ENCODE assay signal across 21 mouse cellular contexts in genomic region chr13:43585335-43585734, GRCm38 (mm10). TPM values are rescaled to one million over a fixed set of nuclear protein-coding genes. Genes with fewer than 3 reads are reported as not detected.
"Had no signal": no experiment of that assay in that cellular context is flagged by ENCODE, and none has a peak within 500 bp of the region (broad histone marks: within the 10 kb centered on the region; RNA-seq: fewer than 3 reads in every experiment).

No protein-coding gene starts in this region.

- H3K27me3 ChIP-seq: lung, embryonic 15.5 days; neural tube, embryonic 13.5 days; neural tube, embryonic 15.5 days had no signal

- H3K4me3 ChIP-seq: lung, embryonic 15.5 days; megakaryocyte, embryonic 14.5 days; myocyte; neural tube, embryonic 13.5 days; neural tube, embryonic 15.5 days had no signal

- H3K9ac ChIP-seq: lung, embryonic 15.5 days; neural tube, embryonic 13.5 days; neural tube, embryonic 15.5 days had no signal

- H3K4me2 ChIP-seq: lung, embryonic 15.5 days; midbrain, embryonic 11.5 days; neural tube, embryonic 13.5 days; neural tube, embryonic 15.5 days had no signal

- H3K9me3 ChIP-seq: lung, embryonic 15.5 days; neural tube, embryonic 13.5 days; neural tube, embryonic 15.5 days had no signal

- H3K27ac ChIP-seq: lung, embryonic 15.5 days; macrophage; neural tube, embryonic 13.5 days; neural tube, embryonic 15.5 days had no signal

- H3K36me3 ChIP-seq: lung, embryonic 15.5 days; neural tube, embryonic 13.5 days; neural tube, embryonic 15.5 days had no signal

- H3K4me1 ChIP-seq: lung, embryonic 15.5 days; megakaryocyte, embryonic 14.5 days had no signal

- DNase-seq: lung, adult 2 months; lung, postnatal 14 days; lung, postnatal 36 days; midbrain, embryonic 14.5 days; right cerebral cortex, adult 18-20 months; right cerebral cortex, postnatal 25 days; right cerebral cortex, postnatal 4 days; spleen, adult 18-20 months; thymus, adult 18-20 months; thymus, postnatal 14 days; thymus, postnatal 36 days had no signal

- ATAC-seq: lung, postnatal 0 days; midbrain, embryonic 16.5 days had no signal

RNA-seq across cellular contexts. Expression of gene Rnf182, which starts 30.2 kb away (rescaled TPM):
- total RNA-seq: megakaryocyte progenitor cell, adult 5-6 weeks had no signal
- polyA plus RNA-seq: macrophage, myocyte had no signal
